Mouse (Mus musculus): ENCODE measurements around the gene Grap. TPM values are rescaled to one million over a fixed set of nuclear protein-coding genes. Genes with fewer than 3 reads are reported as not detected.

Gene Grap
- total RNA-seq (2014; fragmentation: Nextera tagmentation), result 4.3 and 6.7 TPM in 2 replicates
- 7.2 and 12.3 TPM in 2 replicates for total RNA-seq (2017)
- 10.0 and 11.6 TPM in 2 replicates for polyA plus RNA-seq (2012)

- Histone ChIP-seq H3K27me3 (ENCODE audit: insufficient read depth, low read length) (peaks cover 20% of the 10 kb centered on the region), H3K4me1 (ENCODE audit: insufficient read depth, low read depth, low read length) (peaks cover 16% of the 10 kb centered on the region), H3K9me3 (replicated peaks) (no peaks in the 10 kb centered on the region), H3K36me3 (replicated peaks) (no peaks in the 10 kb centered on the region), H3K4me3 (ENCODE audit: low read depth, low read length) (peak within 1 kb of the TSS; percentile 68)
- TF ChIP-seq TAL1 (conservative IDR thresholded peaks at IDR 0.05; ENCODE audit: low read depth, low read length) (no peak), CTCF (IDR thresholded peaks at IDR 0.05; ENCODE audit: low read depth, low read length) (no peak)
- DNase-seq (ENCODE audit: low spot score) (peak; percentile 37), ATAC-seq (ENCODE audit: extremely low read depth, insufficient number of reproducible peaks, low FRiP score, poor library complexity, severe bottlenecking) (peak; percentile 40; the same call in 1 of the 2 replicates)
Observed at GRCm38 (mm10) chr11:61652686-61653447, at the start of gene Grap. Grap (plus strand) TSS chr11:61653265.

DNA sequence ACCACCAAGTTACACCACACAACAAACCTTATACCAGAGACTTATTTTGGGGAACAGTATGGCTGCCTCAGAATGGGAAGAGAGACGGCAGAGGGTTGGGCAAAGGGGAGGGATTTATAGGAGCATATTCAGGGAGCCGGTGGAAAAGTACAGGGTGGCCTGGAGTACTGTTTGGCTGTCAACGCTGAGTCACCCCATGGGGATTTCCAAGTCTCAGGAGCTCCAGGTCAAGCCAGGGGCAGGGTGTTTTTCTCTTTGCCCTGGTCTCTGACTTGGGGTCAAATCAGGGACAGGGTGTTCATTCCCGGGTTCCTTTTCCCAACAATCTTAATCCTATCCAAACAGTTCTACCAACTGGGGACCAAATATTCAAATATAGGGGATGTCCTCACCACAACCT is 45.0 kb upstream of the Grap start:
- H3K4me3 ChIP-seq (ENCODE audit: low read depth, low read length), result no peak overlapping the region
- H3K4me1 ChIP-seq (ENCODE audit: insufficient read depth, low read depth, low read length), result peaks cover 2% of the 10 kb centered on the region; the same call in 1 of the 2 replicates
- TF ChIP-seq GATA1 (IDR thresholded peaks at IDR 0.05; ENCODE audit: borderline replicate concordance, low read length) (no peak), TAL1 (conservative IDR thresholded peaks at IDR 0.05; ENCODE audit: low read depth, low read length) (no peak), POLR2AphosphoS5 (IDR thresholded peaks at IDR 0.05; ENCODE audit: insufficient replicate concordance, low read depth, low read length) (no peak), GATA2 (IDR thresholded peaks at IDR 0.05; ENCODE audit: borderline replicate concordance, low read depth, low read length) (no peak), CTCF (IDR thresholded peaks at IDR 0.05; ENCODE audit: low read depth, low read length) (no peak)
- no peaks in the 10 kb centered on the region for H3K36me3 ChIP-seq (replicated peaks)
- no peak for DNase-seq (ENCODE audit: low spot score)
- no peaks in the 10 kb centered on the region for H3K9me3 ChIP-seq (replicated peaks)
- H3K27me3 ChIP-seq (ENCODE audit: insufficient read depth, low read length), result peaks cover 11% of the 10 kb centered on the region; the same call in 1 of the 2 replicates
- ATAC-seq (ENCODE audit: extremely low read depth, insufficient number of reproducible peaks, low FRiP score, poor library complexity, severe bottlenecking), result no peak

DNA sequence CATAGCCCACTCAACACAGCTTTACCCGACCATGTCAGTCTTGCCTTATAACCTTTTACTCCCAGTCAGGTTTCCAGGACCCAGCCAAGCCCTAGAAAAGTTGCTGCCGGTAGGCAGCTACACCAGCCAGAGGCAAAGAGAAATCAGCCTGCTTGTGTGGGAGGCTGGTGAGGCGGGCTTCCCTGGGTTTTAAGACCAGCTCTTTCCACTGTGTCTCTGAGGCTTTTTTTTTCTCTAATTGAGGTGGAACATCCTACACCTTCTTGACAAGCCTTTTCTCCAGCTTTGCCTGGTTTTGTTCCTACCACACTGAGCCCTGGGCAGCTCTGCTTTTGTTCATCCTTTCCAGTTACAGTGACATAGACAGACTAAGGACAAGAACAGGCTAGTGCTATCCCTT is 41.9 kb upstream of the Grap start:
- no peaks in the 10 kb centered on the region for H3K36me3 ChIP-seq (replicated peaks)
- TF ChIP-seq POLR2AphosphoS5 (IDR thresholded peaks at IDR 0.05; ENCODE audit: insufficient replicate concordance, low read depth, low read length), result no peak
- no peaks in the 10 kb centered on the region for H3K9me3 ChIP-seq (replicated peaks)
- no peak for DNase-seq (ENCODE audit: low spot score)
- H3K27me3 ChIP-seq (ENCODE audit: insufficient read depth, low read length), result peaks cover 18% of the 10 kb centered on the region
- H3K4me3 ChIP-seq (ENCODE audit: low read depth, low read length), result no peak overlapping the region
- ATAC-seq (ENCODE audit: extremely low read depth, insufficient number of reproducible peaks, low FRiP score, poor library complexity, severe bottlenecking), result no peak
- H3K4me1 ChIP-seq (ENCODE audit: insufficient read depth, low read depth, low read length), result no peaks in the 10 kb centered on the region

GRCm38 (mm10) chr11:61612116-61612635 is 40.9 kb upstream of the Grap start:
- H3K4me3 ChIP-seq (ENCODE audit: low read depth, low read length), result no peak overlapping the region
- peaks cover 20% of the 10 kb centered on the region for H3K27me3 ChIP-seq (ENCODE audit: insufficient read depth, low read length)
- H3K36me3 ChIP-seq (replicated peaks), result no peaks in the 10 kb centered on the region
- H3K9me3 ChIP-seq (replicated peaks), result no peaks in the 10 kb centered on the region
- ATAC-seq (ENCODE audit: extremely low read depth, insufficient number of reproducible peaks, low FRiP score, poor library complexity, severe bottlenecking), result no peak
- TF ChIP-seq GATA2 (IDR thresholded peaks at IDR 0.05; ENCODE audit: borderline replicate concordance, low read depth, low read length), result no peak
- DNase-seq (ENCODE audit: low spot score), result no peak
- H3K4me1 ChIP-seq (ENCODE audit: insufficient read depth, low read depth, low read length), result no peaks in the 10 kb centered on the region

GRCm38 (mm10) chr11:61614401-61614800 is 38.7 kb upstream of the Grap start:
- Histone ChIP-seq H3K27me3 (ENCODE audit: insufficient read depth, low read length) (peaks cover 32% of the 10 kb centered on the region), H3K36me3 (replicated peaks) (no peaks in the 10 kb centered on the region), H3K9me3 (replicated peaks) (no peaks in the 10 kb centered on the region), H3K4me3 (ENCODE audit: low read depth, low read length) (no peak overlapping the region), H3K4me1 (ENCODE audit: insufficient read depth, low read depth, low read length) (no peaks in the 10 kb centered on the region)
- no peak for DNase-seq (ENCODE audit: low spot score)
- no peak for TF ChIP-seq POLR2AphosphoS5 (IDR thresholded peaks at IDR 0.05; ENCODE audit: insufficient replicate concordance, low read depth, low read length)
- no peak for TF ChIP-seq TAL1 (conservative IDR thresholded peaks at IDR 0.05; ENCODE audit: low read depth, low read length)
- no peak for TF ChIP-seq GATA2 (IDR thresholded peaks at IDR 0.05; ENCODE audit: borderline replicate concordance, low read depth, low read length)
- no peak for TF ChIP-seq CTCF (IDR thresholded peaks at IDR 0.05; ENCODE audit: low read depth, low read length)
- no peak for TF ChIP-seq GATA1 (IDR thresholded peaks at IDR 0.05; ENCODE audit: borderline replicate concordance, low read length)
- no peak for ATAC-seq (ENCODE audit: extremely low read depth, insufficient number of reproducible peaks, low FRiP score, poor library complexity, severe bottlenecking)

DNA sequence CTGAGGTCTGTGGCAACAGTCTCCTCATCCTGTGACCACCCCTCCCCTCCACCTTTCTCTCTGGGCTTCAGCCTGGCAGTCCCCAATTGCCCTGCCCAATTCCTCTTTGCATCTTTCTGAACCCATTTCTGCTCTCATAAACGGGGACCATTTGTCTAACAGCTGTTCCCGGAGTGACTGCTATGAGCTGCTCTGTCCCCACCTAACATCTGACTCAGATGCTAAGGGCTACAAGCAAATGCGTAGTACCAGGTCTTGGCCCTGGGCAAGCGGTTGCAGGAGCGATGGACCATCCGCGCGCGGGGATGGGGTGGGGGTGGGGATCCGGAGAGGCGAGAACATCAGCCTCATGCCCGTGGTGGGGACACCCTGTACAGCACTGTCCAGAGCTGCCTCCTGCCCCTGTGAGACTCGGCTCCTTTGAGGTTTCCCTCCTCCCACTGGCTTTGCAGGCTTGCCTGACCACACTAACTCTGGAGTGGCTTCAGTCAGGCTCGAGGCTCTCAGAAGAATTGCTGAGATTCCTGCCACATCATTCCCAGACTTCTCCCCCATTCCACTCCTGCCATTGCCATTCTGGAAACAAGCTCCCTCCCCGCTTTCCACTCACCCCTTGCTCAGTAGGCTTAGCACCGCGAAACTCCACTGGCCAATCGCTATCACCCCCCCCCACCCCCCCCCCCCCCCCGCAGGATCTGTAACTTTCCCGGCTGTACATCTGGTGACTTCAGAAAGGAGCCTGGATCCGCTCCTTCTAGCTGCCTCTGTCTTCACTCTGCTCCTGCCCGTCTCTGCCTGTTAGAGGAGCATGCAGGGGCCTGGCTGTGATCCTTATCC is 37.2 kb upstream of the Grap start:
- no peaks in the 10 kb centered on the region for H3K9me3 ChIP-seq (replicated peaks)

More for the DNA sequence above, 37.2 kb upstream of the Grap start:
- H3K36me3 ChIP-seq (replicated peaks), result no peaks in the 10 kb centered on the region
- H3K27me3 ChIP-seq (ENCODE audit: insufficient read depth, low read length), result peaks cover 36% of the 10 kb centered on the region
- ATAC-seq (ENCODE audit: extremely low read depth, insufficient number of reproducible peaks, low FRiP score, poor library complexity, severe bottlenecking) (no peak), DNase-seq (ENCODE audit: low spot score) (no peak)
- no peaks in the 10 kb centered on the region for H3K4me1 ChIP-seq (ENCODE audit: insufficient read depth, low read depth, low read length)
- TF ChIP-seq POLR2AphosphoS5 (IDR thresholded peaks at IDR 0.05; ENCODE audit: insufficient replicate concordance, low read depth, low read length) (no peak), CTCF (IDR thresholded peaks at IDR 0.05; ENCODE audit: low read depth, low read length) (no peak), GATA2 (IDR thresholded peaks at IDR 0.05; ENCODE audit: borderline replicate concordance, low read depth, low read length) (no peak), GATA1 (IDR thresholded peaks at IDR 0.05; ENCODE audit: borderline replicate concordance, low read length) (no peak), TAL1 (conservative IDR thresholded peaks at IDR 0.05; ENCODE audit: low read depth, low read length) (no peak)
- no peak overlapping the region for H3K4me3 ChIP-seq (ENCODE audit: low read depth, low read length)
